Mouse (Mus musculus) testis, adult 2 months (tissue): ENCODE data around the gene Adgrl4. TPM values are rescaled to one million over a fixed set of nuclear protein-coding genes. Genes with fewer than 3 reads are reported as not detected.

Source experiments
- H3K27ac ChIP-seq: fragments of 200-500 bp; 2 replicates; pipeline ENCODE4 v1.5.1; 2012; ENCODE audit warnings: low read depth, low read length; ENCODE audit not compliant: control insufficient read depth, insufficient read depth
- H3K27me3 ChIP-seq: fragments of 200-500 bp; 2 replicates; pipeline ENCODE4 v1.6.1; 2012; ENCODE audit warnings: mild to moderate bottlenecking, low read length, moderate library complexity; ENCODE audit not compliant: control insufficient read depth, insufficient read depth
- H3K36me3 ChIP-seq: fragments of 200-500 bp; 2 replicates; pipeline ENCODE4 v1.6.1; 2012; ENCODE audit warnings: mild to moderate bottlenecking, low read length; ENCODE audit not compliant: control insufficient read depth, insufficient read depth
- H3K4me1 ChIP-seq: fragments of 200-500 bp; 2 replicates; pipeline ENCODE4 v1.6.1; 2012; ENCODE audit warnings: low read length; ENCODE audit not compliant: control insufficient read depth, insufficient read depth
- H3K4me3 ChIP-seq: fragments of 200-500 bp; 2 replicates; pipeline ENCODE4 v1.5.1; 2012; ENCODE audit warnings: low read depth, mild to moderate bottlenecking, low read length, moderate library complexity, mixed read lengths; ENCODE audit not compliant: control insufficient read depth
- CTCF ChIP-seq: fragments of 200-500 bp; IDR thresholded peaks from 2 replicates; pipeline ENCODE4 v1.5.1; 2012; ENCODE audit warnings: low read depth, mild to moderate bottlenecking, inconsistent platforms, low read length, moderate library complexity; ENCODE audit not compliant: control insufficient read depth, insufficient read depth, insufficient replicate concordance
- POLR2A ChIP-seq: fragments of 200-500 bp; IDR thresholded peaks from 2 replicates; pipeline ENCODE4 v1.6.1; 2012; ENCODE audit warnings: low read depth, mild to moderate bottlenecking, inconsistent platforms, low read length, moderate library complexity; ENCODE audit not compliant: control insufficient read depth
- polyA plus RNA-seq: library from polyadenylated mRNA; depleted of rRNA; stranded (reverse); fragments of >200 nt; gene quantifications from 2 replicates; pipeline ENCODE4 v1.2.3, GENCODE M21; 2012

The Adgrl4 gene
- polyA plus RNA-seq, 1 experiment = 0.49 TPM

- no peaks in the 10 kb centered on the region for H3K4me1 ChIP-seq
- H3K36me3 ChIP-seq = no peaks in the 10 kb centered on the region
- H3K27ac ChIP-seq = no peak overlapping the region
- H3K27me3 ChIP-seq = no peaks in the 10 kb centered on the region
- TF ChIP-seq CTCF = no peak
- TF ChIP-seq POLR2A = no peak
- no peak overlapping the region for H3K4me3 ChIP-seq
Measured at GRCm38 (mm10) chr3:151505606-151506005, 67.9 kb downstream of the Adgrl4 start.

GRCm38 (mm10) chr3:151511184-151511583 lies 73.5 kb downstream of the Adgrl4 start:
- Histone ChIP-seq H3K36me3 (no peaks in the 10 kb centered on the region), H3K4me1 (no peaks in the 10 kb centered on the region), H3K27me3 (no peaks in the 10 kb centered on the region), H3K27ac (no peak overlapping the region), H3K4me3 (no peak overlapping the region)
- no peak for TF ChIP-seq CTCF
- no peak for TF ChIP-seq POLR2A

- TF ChIP-seq POLR2A (no peak), CTCF (no peak)
- H3K36me3 ChIP-seq = no peaks in the 10 kb centered on the region
- no peak overlapping the region for H3K27ac ChIP-seq
- no peaks in the 10 kb centered on the region for H3K27me3 ChIP-seq
- no peaks in the 10 kb centered on the region for H3K4me1 ChIP-seq
- H3K4me3 ChIP-seq = no peak overlapping the region
Measured at GRCm38 (mm10) chr3:151547182-151547581, 109.5 kb downstream of the Adgrl4 start.

- Histone ChIP-seq H3K36me3 (no peaks in the 10 kb centered on the region), H3K27me3 (no peaks in the 10 kb centered on the region), H3K4me1 (no peaks in the 10 kb centered on the region), H3K4me3 (no peak overlapping the region), H3K27ac (no peak overlapping the region)
- TF ChIP-seq POLR2A (no peak), CTCF (no peak)
Measured at GRCm38 (mm10) chr3:151551002-151551401, 113.3 kb downstream of the Adgrl4 start.

- TF ChIP-seq POLR2A (no peak), CTCF (no peak)
Measured at GRCm38 (mm10) chr3:151556635-151557034, 118.9 kb downstream of the Adgrl4 start.

GRCm38 (mm10) chr3:151557125-151557524 lies 119.4 kb downstream of the Adgrl4 start:
- no peaks in the 10 kb centered on the region for H3K27me3 ChIP-seq
- H3K4me3 ChIP-seq = no peak overlapping the region
- H3K36me3 ChIP-seq = no peaks in the 10 kb centered on the region
- H3K4me1 ChIP-seq = no peaks in the 10 kb centered on the region
- no peak overlapping the region for H3K27ac ChIP-seq
- TF ChIP-seq POLR2A (no peak), CTCF (no peak)

More at GRCm38 (mm10) chr3:151556635-151557034, 118.9 kb downstream of the Adgrl4 start:
- H3K4me1 ChIP-seq = no peaks in the 10 kb centered on the region
- no peak overlapping the region for H3K27ac ChIP-seq
- H3K4me3 ChIP-seq = no peak overlapping the region
- no peaks in the 10 kb centered on the region for H3K27me3 ChIP-seq
- H3K36me3 ChIP-seq = no peaks in the 10 kb centered on the region

GRCm38 (mm10) chr3:151557607-151558006 lies 119.9 kb downstream of the Adgrl4 start:
- Histone ChIP-seq H3K36me3 (no peaks in the 10 kb centered on the region), H3K27me3 (no peaks in the 10 kb centered on the region), H3K4me1 (no peaks in the 10 kb centered on the region), H3K4me3 (no peak overlapping the region), H3K27ac (no peak overlapping the region)
- TF ChIP-seq CTCF (no peak), POLR2A (no peak)

GRCm38 (mm10) chr3:151558374-151558773 lies 120.7 kb downstream of the Adgrl4 start:
- TF ChIP-seq CTCF = no peak
- TF ChIP-seq POLR2A = no peak
- Histone ChIP-seq H3K4me3 (no peak overlapping the region), H3K4me1 (no peaks in the 10 kb centered on the region), H3K27ac (no peak overlapping the region), H3K27me3 (no peaks in the 10 kb centered on the region), H3K36me3 (no peaks in the 10 kb centered on the region)
